Comparison of ENCODE assay signal across 7 mouse cellular contexts in genomic region chr9:119646942-119647547, GRCm38 (mm10).
DNase-seq lines count a peak whose midpoint lies in the region; ATAC-seq and TF ChIP-seq lines count a peak whose summit lies in the region.

No protein-coding gene starts in this region.

- no peak for ATAC-seq in midbrain, embryonic 14.5 days (ENCODE audit: low FRiP score, low TSS enrichment)
- no peak for ATAC-seq in midbrain, embryonic 16.5 days
- peak; percentile 89 for ATAC-seq in common myeloid progenitor, adult 5-6 weeks (replicated peaks; ENCODE audit: low read depth, poor library complexity, severe bottlenecking)
- ATAC-seq in lung, embryonic 14.5 days (ENCODE audit: insufficient read depth) = no peak

- DNase-seq in midbrain, embryonic 14.5 days = peak; percentile 72
- peak; percentile 15 for DNase-seq in adipocyte (ENCODE audit: low spot score)
- peak; percentile 37 to 83 for DNase-seq in kidney, postnatal 36 days
- DNase-seq in lung, embryonic 14.5 days = peak; percentile 74

- H3K4me3 ChIP-seq in midbrain, embryonic 14.5 days (replicated peaks; ENCODE audit: low read depth, low read length) = no peak overlapping the region
- H3K4me3 ChIP-seq in midbrain, embryonic 16.5 days (ENCODE audit: low read depth, low read length) = no peak overlapping the region
- no peak overlapping the region for H3K4me3 ChIP-seq in lung, embryonic 14.5 days (ENCODE audit: low read depth, low read length)
- no peak overlapping the region for H3K4me3 ChIP-seq in small intestine, adult 2 months (ENCODE audit: low read depth, low read length)

- no peaks in the 10 kb centered on the region for H3K27me3 ChIP-seq in midbrain, embryonic 14.5 days (ENCODE audit: control insufficient read depth, insufficient read depth, low read length)
- H3K27me3 ChIP-seq in midbrain, embryonic 16.5 days (ENCODE audit: control insufficient read depth, insufficient read depth, low read depth, low read length) = no peaks in the 10 kb centered on the region
- H3K27me3 ChIP-seq in lung, embryonic 14.5 days (ENCODE audit: insufficient read depth, low read length) = no peaks in the 10 kb centered on the region
- no peaks in the 10 kb centered on the region for H3K27me3 ChIP-seq in small intestine, adult 2 months (ENCODE audit: control insufficient read depth, insufficient read depth, low read length)

- H3K4me1 ChIP-seq in midbrain, embryonic 14.5 days (ENCODE audit: control insufficient read depth, insufficient read depth, low read length) = no peaks in the 10 kb centered on the region
- no peaks in the 10 kb centered on the region for H3K4me1 ChIP-seq in midbrain, embryonic 16.5 days (ENCODE audit: control insufficient read depth, insufficient read depth, low read length)
- no peaks in the 10 kb centered on the region for H3K4me1 ChIP-seq in lung, embryonic 14.5 days (ENCODE audit: insufficient read depth)
- H3K4me1 ChIP-seq in small intestine, adult 2 months (ENCODE audit: control insufficient read depth, insufficient read depth, insufficient read length, low read length) = no peaks in the 10 kb centered on the region

- no peak for TF ChIP-seq POLR2A in small intestine, adult 2 months (IDR thresholded peaks at IDR 0.05; ENCODE audit: low read depth, low read length)

- H3K27ac ChIP-seq in midbrain, embryonic 14.5 days (replicated peaks; ENCODE audit: low read depth, low read length) = no peak overlapping the region
- no peak overlapping the region for H3K27ac ChIP-seq in midbrain, embryonic 16.5 days (ENCODE audit: low read length)
- no peak overlapping the region for H3K27ac ChIP-seq in lung, embryonic 14.5 days (ENCODE audit: low read depth)
- H3K27ac ChIP-seq in small intestine, adult 2 months (ENCODE audit: insufficient read depth, low read depth, low read length) = no peak overlapping the region

- 64% methylated on average over 8 of the region's 8 CpGs for WGBS in midbrain, embryonic 14.5 days
- 62% methylated on average over 8 of the region's 8 CpGs for WGBS in midbrain, embryonic 16.5 days
- 60% methylated on average over 8 of the region's 8 CpGs for WGBS in lung, embryonic 14.5 days
- 59% methylated on average over 8 of the region's 8 CpGs for WGBS in small intestine, adult 2 months

- peak; percentile 81 for TF ChIP-seq CTCF in lung, embryonic 14.5 days (IDR thresholded peaks at IDR 0.05; ENCODE audit: low read depth)
- TF ChIP-seq CTCF in small intestine, adult 2 months (IDR thresholded peaks at IDR 0.05; ENCODE audit: extremely low read depth, insufficient read length, insufficient replicate concordance, low read depth, low read length) = peak; percentile 62; the same call in 1 of the 2 replicates

- no peak overlapping the region for H3K4me2 ChIP-seq in midbrain, embryonic 14.5 days (ENCODE audit: low read length)
- H3K4me2 ChIP-seq in midbrain, embryonic 16.5 days (ENCODE audit: low read length) = no peak overlapping the region
- H3K4me2 ChIP-seq in lung, embryonic 14.5 days = no peak overlapping the region

- no peaks in the 10 kb centered on the region for H3K36me3 ChIP-seq in midbrain, embryonic 14.5 days (ENCODE audit: control insufficient read depth, insufficient read depth, low read length)
- H3K36me3 ChIP-seq in midbrain, embryonic 16.5 days (ENCODE audit: control insufficient read depth, insufficient read depth, low read length) = no peaks in the 10 kb centered on the region
- no peaks in the 10 kb centered on the region for H3K36me3 ChIP-seq in lung, embryonic 14.5 days (ENCODE audit: insufficient read depth)
- no peaks in the 10 kb centered on the region for H3K36me3 ChIP-seq in small intestine, adult 2 months (ENCODE audit: control insufficient read depth, insufficient read depth, low read length)

- H3K9ac ChIP-seq in midbrain, embryonic 14.5 days (replicated peaks; ENCODE audit: low read length) = no peak overlapping the region
- H3K9ac ChIP-seq in midbrain, embryonic 16.5 days (ENCODE audit: low read depth, low read length) = no peak overlapping the region
- H3K9ac ChIP-seq in lung, embryonic 14.5 days = no peak overlapping the region

- no peaks in the 10 kb centered on the region for H3K9me3 ChIP-seq in midbrain, embryonic 14.5 days (ENCODE audit: control insufficient read depth, low read length)
- no peaks in the 10 kb centered on the region for H3K9me3 ChIP-seq in midbrain, embryonic 16.5 days (replicated peaks; ENCODE audit: control insufficient read depth, low read length, poor library complexity, severe bottlenecking)
- no peaks in the 10 kb centered on the region for H3K9me3 ChIP-seq in lung, embryonic 14.5 days (ENCODE audit: low read depth, low read length)

Comparison
In these comparisons a context has a peak if more than half of its experiments do, and no peak if none do; other contexts are left out.
1. DNase-seq: peak in every context shown above with its lines; median percentile 74 in lung, embryonic 14.5 days; 72 in midbrain, embryonic 14.5 days; 60 in kidney, postnatal 36 days; 15 in adipocyte.